Mouse (Mus musculus) embryonic facial prominence, embryonic 10.5 days (tissue): ENCODE results near the gene Pcnx. TPM values are rescaled to one million over a fixed set of nuclear protein-coding genes. Genes with fewer than 3 reads are reported as not detected.
A peak's percentile ranks its signal among the peaks of the same experiment; 100 is the strongest.

Source experiments
- DNase-seq: peaks from one replicate; pipeline ENCODE4 v3.0.0-alpha.2; 2017; ENCODE audit warnings: low spot score
- H3K27ac ChIP-seq: fragments of 300-500 bp; sonication (generic); replicated peaks from 2 replicates; pipeline ENCODE4 v1.5.1; 2016; ENCODE audit warnings: mild to moderate bottlenecking
- H3K27me3 ChIP-seq: fragments of 300-500 bp; sonication (generic); replicated peaks from 2 replicates; pipeline ENCODE4 v1.6.1; 2016; ENCODE audit warnings: low read depth, mild to moderate bottlenecking; ENCODE audit not compliant: poor library complexity, severe bottlenecking
- H3K36me3 ChIP-seq: fragments of 300-500 bp; sonication (generic); replicated peaks from 2 replicates; pipeline ENCODE4 v1.6.1; 2016; ENCODE audit warnings: mild to moderate bottlenecking, moderate library complexity
- H3K4me1 ChIP-seq: fragments of 300-500 bp; sonication (generic); 2 replicates; pipeline ENCODE4 v1.6.1; 2016
- H3K4me3 ChIP-seq: fragments of 300-500 bp; sonication (generic); 2 replicates; pipeline ENCODE4 v1.5.1; 2016; ENCODE audit warnings: mild to moderate bottlenecking, moderate library complexity
- H3K9me3 ChIP-seq: fragments of 300-500 bp; sonication (generic); 2 replicates; pipeline ENCODE4 v1.6.1; 2016; ENCODE audit warnings: mild to moderate bottlenecking
- WGBS: fragments of 180-500 bp; shearing (Covaris S2); methylation state at CpG from one replicate; pipeline ENCODE4 v1.1.7; 2016; 5-methylcytosine and 5-hydroxymethylcytosine counted together
- polyA plus RNA-seq: library from polyadenylated mRNA; unstranded; fragments of >200 nt; fragmentation: Nextera tagmentation; extraction: Ambion mirVana; gene quantifications from 2 replicates; pipeline ENCODE4 v1.2.1, GENCODE M21; 2016

Pcnx gene
- polyA plus RNA-seq, result 8.0 and 12.5 TPM in 2 replicates

GRCm38 (mm10) chr12:81859351-81860307, at the start of gene Pcnx:
Pcnx (plus strand) TSS chr12:81860023.
- H3K4me3 ChIP-seq, result peak within 1 kb of the TSS; percentile 98
- WGBS, result 3% methylated on average over 62 of the region's 83 CpGs

DNA sequence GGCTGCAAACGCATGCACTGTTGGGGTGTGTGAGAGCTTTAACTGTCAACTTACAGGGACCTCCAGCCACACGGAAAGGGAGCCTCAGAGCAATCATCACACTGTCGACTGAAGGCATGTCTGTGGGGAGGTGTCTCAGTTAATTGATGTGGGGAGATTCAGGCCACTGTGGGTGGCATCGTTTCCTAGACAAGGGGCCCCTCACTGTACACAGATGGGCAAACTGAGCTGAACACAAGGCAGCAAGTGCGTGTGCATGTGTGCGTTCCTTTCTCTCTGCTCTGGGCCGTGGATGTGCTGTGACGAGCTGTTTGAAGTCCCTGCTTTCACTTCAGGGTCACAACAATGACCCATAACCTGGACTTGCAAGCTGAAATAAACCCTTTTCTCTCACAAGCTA, 49.4 kb upstream of the Pcnx start:
- Histone ChIP-seq H3K4me3 (no peak overlapping the region), H3K27me3 (peaks cover 16% of the 10 kb centered on the region), H3K9me3 (no peaks in the 10 kb centered on the region), H3K27ac (no peak overlapping the region), H3K4me1 (peaks cover 23% of the 10 kb centered on the region), H3K36me3 (no peaks in the 10 kb centered on the region)
- WGBS, result 51% methylated on average over 8 of the region's 8 CpGs
- DNase-seq, result no peak

More at GRCm38 (mm10) chr12:81859351-81860307, at the start of gene Pcnx:
- no peaks in the 10 kb centered on the region for H3K9me3 ChIP-seq
- peak; percentile 92 for DNase-seq
- peaks cover 46% of the 10 kb centered on the region for H3K4me1 ChIP-seq
- H3K27me3 ChIP-seq, result peaks cover 26% of the 10 kb centered on the region
- no peaks in the 10 kb centered on the region for H3K36me3 ChIP-seq
- H3K27ac ChIP-seq, result peak within 1 kb of the TSS; percentile 98

- no peak for DNase-seq
- Histone ChIP-seq H3K4me1 (peaks cover 19% of the 10 kb centered on the region), H3K27ac (no peak overlapping the region), H3K4me3 (no peak overlapping the region), H3K36me3 (no peaks in the 10 kb centered on the region), H3K27me3 (no peaks in the 10 kb centered on the region), H3K9me3 (no peaks in the 10 kb centered on the region)
- 95% methylated on average over 5 of the region's 5 CpGs for WGBS
Observed at GRCm38 (mm10) chr12:81814742-81815141, 45.1 kb upstream of the Pcnx start.

GRCm38 (mm10) chr12:81816330-81817125, 43.3 kb upstream of the Pcnx start:
- peak; percentile 53 for DNase-seq
- no peaks in the 10 kb centered on the region for H3K9me3 ChIP-seq
- peaks cover 15% of the 10 kb centered on the region; the same call in 1 of the 2 replicates for H3K4me1 ChIP-seq
- peak overlapping the region; percentile 69 for H3K27ac ChIP-seq
- WGBS, result 13% methylated on average over 10 of the region's 10 CpGs
- no peaks in the 10 kb centered on the region for H3K27me3 ChIP-seq
- no peaks in the 10 kb centered on the region for H3K36me3 ChIP-seq
- H3K4me3 ChIP-seq, result peak overlapping the region; percentile 38

DNA sequence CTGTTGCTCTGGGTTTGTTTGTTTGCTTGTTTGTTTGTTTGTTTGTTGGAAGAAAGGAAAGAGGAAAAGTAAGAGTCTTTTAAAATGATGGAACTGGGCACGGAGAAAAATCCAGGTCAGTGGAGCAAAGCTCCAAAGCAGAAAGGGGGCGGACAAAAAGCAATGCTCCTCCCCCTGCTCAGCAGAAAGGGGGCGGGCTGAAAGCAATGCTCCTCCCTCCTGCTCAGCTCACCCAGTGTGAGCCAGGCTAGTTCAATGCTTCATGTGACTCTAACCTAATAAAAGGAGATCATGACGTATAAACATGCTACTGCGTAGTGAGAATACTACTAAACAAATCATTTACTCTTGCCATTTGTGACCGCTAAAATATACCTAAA, 42.7 kb upstream of the Pcnx start:
- Histone ChIP-seq H3K9me3 (no peaks in the 10 kb centered on the region), H3K4me3 (peak overlapping the region; percentile 38), H3K27me3 (no peaks in the 10 kb centered on the region), H3K36me3 (no peaks in the 10 kb centered on the region), H3K27ac (peak overlapping the region; percentile 69), H3K4me1 (peaks cover 15% of the 10 kb centered on the region; the same call in 1 of the 2 replicates)
- peak; percentile 49 for DNase-seq
- WGBS, result 41% methylated on average over 6 of the region's 6 CpGs

DNA sequence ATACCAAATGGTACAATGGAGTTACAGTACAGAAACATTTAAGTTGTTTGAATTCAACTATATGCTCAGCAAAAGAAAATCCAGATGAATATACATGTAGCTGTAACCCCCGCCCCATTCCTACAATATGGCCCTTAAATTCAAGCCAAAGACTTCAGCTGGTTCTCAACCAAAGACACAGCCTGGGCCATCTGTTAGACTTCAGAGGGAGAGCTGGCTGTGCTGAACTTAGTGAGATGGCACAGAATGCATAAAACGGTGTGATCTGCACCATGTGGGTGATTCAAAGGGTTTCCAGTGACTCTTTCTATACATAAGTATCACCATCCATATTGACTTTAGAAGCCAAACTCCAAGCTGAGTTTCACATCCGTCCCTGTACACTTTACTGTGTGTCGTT, 39.1 kb upstream of the Pcnx start:
- no peaks in the 10 kb centered on the region for H3K27me3 ChIP-seq
- no peaks in the 10 kb centered on the region for H3K36me3 ChIP-seq
- H3K4me3 ChIP-seq, result no peak overlapping the region
- no peaks in the 10 kb centered on the region for H3K9me3 ChIP-seq
- H3K4me1 ChIP-seq, result peaks cover 12% of the 10 kb centered on the region; the same call in 1 of the 2 replicates
- DNase-seq, result no peak
- WGBS, result 90% methylated on average over 4 of the region's 4 CpGs
- H3K27ac ChIP-seq, result no peak overlapping the region

GRCm38 (mm10) chr12:81822176-81822575, 37.6 kb upstream of the Pcnx start:
- Histone ChIP-seq H3K27ac (no peak overlapping the region), H3K27me3 (no peaks in the 10 kb centered on the region), H3K4me1 (peaks cover under 1% of the 10 kb centered on the region; the same call in 1 of the 2 replicates), H3K9me3 (no peaks in the 10 kb centered on the region), H3K36me3 (no peaks in the 10 kb centered on the region), H3K4me3 (no peak overlapping the region)
- no peak for DNase-seq
- WGBS, result 73% methylated on average over 4 of the region's 4 CpGs

DNA sequence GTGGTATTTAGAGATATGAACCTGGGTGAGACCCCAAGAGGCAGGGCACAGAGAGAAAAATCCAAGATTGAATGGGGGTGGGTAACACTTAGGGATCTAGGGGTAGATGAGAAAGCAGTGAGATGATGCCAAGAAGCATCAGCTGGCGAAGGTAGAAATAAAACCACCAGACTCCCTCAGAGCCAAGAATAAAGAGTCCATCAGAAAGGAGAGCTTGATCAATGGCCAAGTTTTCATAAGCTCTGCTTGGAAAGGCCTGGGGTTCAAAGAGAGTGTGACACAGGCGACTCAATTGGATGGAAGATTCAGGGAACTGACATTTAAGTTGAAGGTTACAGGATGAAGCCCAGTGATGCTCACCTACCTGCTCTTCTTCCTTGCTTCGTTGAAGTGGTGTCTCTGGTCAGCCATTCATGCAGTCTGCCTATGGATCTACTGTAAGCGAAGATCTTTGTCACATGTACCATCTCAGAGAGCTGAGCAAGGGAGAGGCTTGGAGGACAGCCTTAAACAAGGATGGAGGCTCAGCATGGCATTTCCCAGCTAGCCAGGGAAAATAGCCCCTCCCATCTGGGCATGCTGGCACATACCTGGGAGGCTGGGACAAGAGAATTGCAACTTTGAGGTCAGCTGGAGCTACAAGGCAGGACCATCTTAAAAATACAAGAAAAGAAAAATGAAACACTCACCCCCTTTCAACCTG, 36.9 kb upstream of the Pcnx start:
- Histone ChIP-seq H3K4me3 (no peak overlapping the region), H3K27ac (no peak overlapping the region), H3K27me3 (no peaks in the 10 kb centered on the region), H3K9me3 (no peaks in the 10 kb centered on the region), H3K4me1 (no peaks in the 10 kb centered on the region), H3K36me3 (no peaks in the 10 kb centered on the region)
- WGBS, result 87% methylated on average over 4 of the region's 4 CpGs
- no peak for DNase-seq

DNA sequence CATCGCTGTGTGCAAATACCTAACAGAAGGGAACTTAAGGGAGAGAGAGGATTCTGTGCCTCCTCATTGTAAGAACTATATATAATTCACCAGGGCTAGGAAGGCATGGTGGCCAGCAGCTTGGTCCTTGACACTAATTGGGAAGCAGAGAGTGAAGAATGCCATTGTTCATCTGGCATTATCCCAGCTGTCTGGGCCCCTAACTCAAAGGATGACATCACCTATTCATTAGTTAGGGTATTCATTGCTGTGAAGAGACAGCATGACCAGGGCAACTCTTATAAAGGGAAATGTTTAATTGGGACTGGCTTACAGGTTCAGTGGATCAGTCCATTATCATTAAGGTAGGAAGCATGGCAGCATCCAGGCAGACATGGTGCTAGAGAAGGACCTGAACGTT, 31.5 kb upstream of the Pcnx start:
- Histone ChIP-seq H3K36me3 (no peaks in the 10 kb centered on the region), H3K27ac (no peak overlapping the region), H3K27me3 (no peaks in the 10 kb centered on the region), H3K4me1 (no peaks in the 10 kb centered on the region), H3K4me3 (no peak overlapping the region), H3K9me3 (no peaks in the 10 kb centered on the region)
- DNase-seq, result no peak
- 81% methylated on average over 2 of the region's 2 CpGs for WGBS

GRCm38 (mm10) chr12:81832039-81832738, 27.6 kb upstream of the Pcnx start:
- Histone ChIP-seq H3K9me3 (no peaks in the 10 kb centered on the region), H3K4me1 (peaks cover 11% of the 10 kb centered on the region), H3K27ac (no peak overlapping the region), H3K4me3 (no peak overlapping the region), H3K27me3 (no peaks in the 10 kb centered on the region), H3K36me3 (no peaks in the 10 kb centered on the region)
- WGBS, result 65% methylated on average over 5 of the region's 5 CpGs
- no peak for DNase-seq

DNA sequence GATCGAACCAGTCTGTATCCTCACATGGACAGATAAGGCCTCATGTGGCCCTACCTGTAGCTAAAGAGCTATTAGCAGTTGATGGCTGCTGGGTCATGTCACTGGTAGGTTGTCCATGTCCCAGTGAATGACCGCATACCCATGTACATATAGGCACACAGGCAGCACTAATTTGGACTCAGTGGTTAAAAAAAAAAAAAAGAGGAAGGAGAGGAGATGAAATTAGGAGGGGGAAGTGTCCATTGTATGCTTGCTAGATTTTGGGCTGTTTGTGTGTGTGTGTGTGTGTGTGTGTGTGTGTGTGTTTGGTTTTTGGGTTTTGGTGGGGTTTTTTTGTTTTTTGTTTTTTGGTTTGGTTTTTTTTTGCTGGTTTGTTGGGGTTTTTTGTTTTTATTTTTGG, 26.7 kb upstream of the Pcnx start:
- Histone ChIP-seq H3K9me3 (no peaks in the 10 kb centered on the region), H3K27me3 (no peaks in the 10 kb centered on the region), H3K4me3 (no peak overlapping the region), H3K27ac (no peak overlapping the region), H3K36me3 (no peaks in the 10 kb centered on the region), H3K4me1 (peaks cover 13% of the 10 kb centered on the region)
- no peak for DNase-seq
- 93% methylated on average over 2 of the region's 2 CpGs for WGBS

DNA sequence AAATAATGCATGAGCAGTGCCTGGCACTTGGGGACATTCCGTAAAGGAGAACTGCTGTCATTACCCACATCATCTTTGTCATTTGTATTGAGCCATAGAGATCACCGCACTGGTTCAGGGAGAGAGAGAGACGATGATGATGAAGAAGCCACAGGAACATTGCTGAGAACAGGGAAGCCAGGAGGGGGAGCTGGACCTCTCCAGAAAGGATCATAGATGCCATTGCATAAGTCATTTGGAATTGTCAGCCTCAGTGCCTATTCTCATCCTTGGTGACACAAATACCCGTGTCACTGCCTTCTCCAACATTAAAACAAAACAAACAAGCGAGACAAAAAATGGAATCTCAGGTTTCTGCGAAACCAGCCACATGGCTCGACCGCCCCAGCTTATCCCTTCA, 23.7 kb upstream of the Pcnx start:
- Histone ChIP-seq H3K36me3 (no peaks in the 10 kb centered on the region), H3K27ac (no peak overlapping the region), H3K27me3 (no peaks in the 10 kb centered on the region), H3K4me3 (no peak overlapping the region), H3K4me1 (peaks cover 13% of the 10 kb centered on the region), H3K9me3 (no peaks in the 10 kb centered on the region)
- no peak for DNase-seq
- WGBS, result 80% methylated on average over 8 of the region's 8 CpGs
